Mouse (Mus musculus) adrenal gland, adult 8-10 months (tissue): Measurements from ENCODE around the gene Cpm. TPM values are rescaled to one million over a fixed set of nuclear protein-coding genes. Genes with fewer than 3 reads are reported as not detected.
"Not testable (repeated sequence)": the region's sequence is repeated elsewhere in the genome, so short reads cannot be mapped to it uniquely, and the experiment has no call there.

Source experiments
- DNase-seq: peaks from one replicate; pipeline ENCODE4 v3.0.0; 2022
- total RNA-seq, 4 experiments: library from RNA; stranded (reverse); gene quantifications; 2 replicates each; pipeline ENCODE4 v1.2.4; 2022

Cpm gene
- total RNA-seq, 4 experiments from 2014 or later, result 19.9 to 44.3 (median 31.5) TPM

- no peak for DNase-seq
Observed at GRCm38 (mm10) chr10:117607051-117607803, 22.1 kb upstream of the Cpm start.

GRCm38 (mm10) chr10:117607804-117608279 is 21.5 kb upstream of the Cpm start:
- DNase-seq, result no peak

GRCm38 (mm10) chr10:117608487-117608886 is 20.8 kb upstream of the Cpm start:
- DNase-seq, result no peak

GRCm38 (mm10) chr10:117608988-117609809 is 20.1 kb upstream of the Cpm start:
- DNase-seq, result no peak

GRCm38 (mm10) chr10:117609810-117610090 is 19.6 kb upstream of the Cpm start:
- DNase-seq, result no peak

- DNase-seq, result no peak
Observed at GRCm38 (mm10) chr10:117610160-117610764, 19.0 kb upstream of the Cpm start.

- no peak for DNase-seq
Observed at GRCm38 (mm10) chr10:117610794-117611384, 18.4 kb upstream of the Cpm start.

- no peak for DNase-seq
Observed at GRCm38 (mm10) chr10:117611503-117611902, 17.8 kb upstream of the Cpm start.

- DNase-seq, result no peak
Observed at GRCm38 (mm10) chr10:117611976-117612375, 17.3 kb upstream of the Cpm start.

GRCm38 (mm10) chr10:117612621-117613584 is 16.4 kb upstream of the Cpm start:
- no peak for DNase-seq

- DNase-seq, result no peak
Observed at GRCm38 (mm10) chr10:117613960-117614359, 15.3 kb upstream of the Cpm start.

- no peak for DNase-seq
Observed at GRCm38 (mm10) chr10:117614387-117614786, 14.9 kb upstream of the Cpm start.

- no peak for DNase-seq
Observed at GRCm38 (mm10) chr10:117615239-117615638, 14.1 kb upstream of the Cpm start.

GRCm38 (mm10) chr10:117615746-117616145 is 13.6 kb upstream of the Cpm start:
- no peak for DNase-seq

GRCm38 (mm10) chr10:117616191-117616680 is 13.1 kb upstream of the Cpm start:
- DNase-seq, result no peak

GRCm38 (mm10) chr10:117616765-117617164 is 12.5 kb upstream of the Cpm start:
- not testable (repeated sequence) for DNase-seq

- DNase-seq, result no peak
Observed at GRCm38 (mm10) chr10:117617568-117618345, 11.5 kb upstream of the Cpm start.

- no peak for DNase-seq
Observed at GRCm38 (mm10) chr10:117619041-117619861, 10.0 kb upstream of the Cpm start.

- no peak for DNase-seq
Observed at GRCm38 (mm10) chr10:117619862-117620179, 9.5 kb upstream of the Cpm start.

- DNase-seq, result no peak
Observed at GRCm38 (mm10) chr10:117620530-117620929, 8.8 kb upstream of the Cpm start.
